Mouse (Mus musculus) myocyte (in vitro differentiated cells): ENCODE results near the gene Tmco1.

ENCODE experiments used
- CEBPB ChIP-seq: IDR thresholded peaks from 2 replicates; pipeline ENCODE4 v1.6.1; 2011; ENCODE audit warnings: mild to moderate bottlenecking, moderate library complexity; ENCODE audit not compliant: poor library complexity, insufficient read depth, severe bottlenecking
- E2F4 ChIP-seq: IDR thresholded peaks from one replicate; pipeline ENCODE4 v1.6.1; 2011; ENCODE audit warnings: mild to moderate bottlenecking, control low read depth, moderate library complexity; ENCODE audit not compliant: insufficient read depth
- MAX ChIP-seq: IDR thresholded peaks from one replicate; pipeline ENCODE4 v1.6.1; 2011; ENCODE audit warnings: low read depth, mild to moderate bottlenecking, control low read depth
- MYOD1 ChIP-seq, 3 experiments: IDR thresholded peaks; one replicate each; pipeline ENCODE4 v1.6.1; 2011; ENCODE audit warnings: control low read depth in 2 of 3, low read depth in 2 of 3, mild to moderate bottlenecking in 2 of 3, moderate library complexity in 1 of 3; ENCODE audit not compliant: insufficient read length in 2 of 3, control insufficient read depth in 1 of 3
- MYOG ChIP-seq, 3 experiments: IDR thresholded peaks; one replicate each; pipeline ENCODE4 v1.6.1; 2011; ENCODE audit warnings: control low read depth in 2 of 3, low read depth in 2 of 3, mild to moderate bottlenecking in 2 of 3; ENCODE audit not compliant: insufficient read length in 2 of 3, control insufficient read depth in 1 of 3, insufficient read depth in 1 of 3
- POLR2A ChIP-seq: IDR thresholded peaks from one replicate; pipeline ENCODE4 v1.6.1; 2011; ENCODE audit warnings: low read depth, mild to moderate bottlenecking, control low read depth, moderate library complexity; ENCODE audit not compliant: insufficient read length
- POLR2AphosphoS2 ChIP-seq: IDR thresholded peaks from one replicate; pipeline ENCODE4 v1.6.1; 2011; ENCODE audit warnings: low read depth, control low read depth; ENCODE audit not compliant: insufficient read length
- REST ChIP-seq: IDR thresholded peaks from one replicate; pipeline ENCODE4 v1.6.1; 2011; ENCODE audit warnings: mild to moderate bottlenecking, control low read depth, moderate library complexity; ENCODE audit not compliant: insufficient read depth, insufficient read length
- SRF ChIP-seq: IDR thresholded peaks from one replicate; pipeline ENCODE4 v1.6.1; 2011; ENCODE audit warnings: low read depth; ENCODE audit not compliant: control insufficient read depth, insufficient read length
- TCF12 ChIP-seq: IDR thresholded peaks from one replicate; pipeline ENCODE4 v1.6.1; 2011; ENCODE audit warnings: mild to moderate bottlenecking, control low read depth; ENCODE audit not compliant: poor library complexity, insufficient read depth, severe bottlenecking
- TCF3 ChIP-seq: IDR thresholded peaks from one replicate; pipeline ENCODE4 v1.6.1; 2011; ENCODE audit warnings: low read depth, control low read depth; ENCODE audit not compliant: insufficient read length
- USF1 ChIP-seq: IDR thresholded peaks from one replicate; pipeline ENCODE4 v1.6.1; 2011; ENCODE audit warnings: low read depth, mild to moderate bottlenecking, control low read depth, moderate library complexity

DNA sequence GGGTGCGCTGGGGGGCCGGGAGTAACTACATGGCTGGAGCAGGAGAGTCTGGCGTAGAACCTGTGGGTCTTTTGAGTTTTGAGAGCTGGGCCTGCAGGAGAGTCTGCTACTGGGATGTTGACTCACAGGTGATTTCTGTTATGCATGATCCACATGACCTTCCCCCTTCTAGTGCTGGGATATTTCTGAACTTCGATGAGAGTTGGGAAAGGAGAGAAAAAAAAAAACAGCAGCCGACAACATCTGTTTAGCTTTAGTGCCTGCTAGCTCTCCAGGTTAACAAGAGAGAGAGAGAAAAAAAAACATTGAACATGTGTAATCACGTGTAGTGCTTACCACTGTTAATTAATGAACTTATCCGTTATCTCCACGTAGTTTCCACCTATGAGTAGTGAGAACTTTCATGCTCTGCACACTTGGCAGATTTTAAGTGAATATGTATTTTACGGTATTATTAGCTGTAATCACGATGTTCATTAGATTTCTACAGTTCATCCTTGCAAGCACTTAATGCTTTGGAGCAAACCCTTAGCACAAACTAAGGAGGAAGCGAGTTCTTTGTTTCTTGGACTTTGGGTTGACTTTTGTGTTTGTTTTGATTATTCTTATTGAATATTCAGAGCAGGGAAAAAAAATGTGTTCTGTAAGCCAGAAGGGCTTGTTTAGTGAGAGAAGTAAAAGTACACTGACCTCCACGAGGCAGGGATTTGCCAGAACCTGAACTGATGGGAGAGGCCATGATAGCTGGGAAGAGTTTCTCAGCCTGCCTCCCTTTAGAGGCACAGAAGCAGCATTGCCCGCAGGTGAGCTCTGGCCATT lies 42.6 kb downstream of the Tmco1 start:
- TF ChIP-seq MAX, result no peak
- no peak for TF ChIP-seq MYOG (IDR thresholded peaks at IDR 0.05; ENCODE audit: control insufficient read depth in 1 of 3, insufficient read depth in 1 of 3, insufficient read length in 2 of 3, low read depth in 2 of 3)
- TF ChIP-seq TCF12, result no peak
- TF ChIP-seq E2F4, result no peak
- no peak for TF ChIP-seq POLR2A
- no peak for TF ChIP-seq TCF3
- TF ChIP-seq USF1, result no peak
- TF ChIP-seq CEBPB, result no peak
- no peak for TF ChIP-seq POLR2AphosphoS2
- TF ChIP-seq MYOD1 (IDR thresholded peaks at IDR 0.05; ENCODE audit: control insufficient read depth in 1 of 3, insufficient read length in 2 of 3, low read depth in 2 of 3), result no peak
- TF ChIP-seq SRF, result no peak
- no peak for TF ChIP-seq REST
